Mouse (Mus musculus): ENCODE measurements around the gene Hsf2bp.

- TF ChIP-seq CTCF (IDR thresholded peaks at IDR 0.05; ENCODE audit: low read depth) (no peak), EP300 (IDR thresholded peaks at IDR 0.05; ENCODE audit: low read depth) (no peak)
Measured at GRCm38 (mm10) chr17:32040263-32040662, 4.1 kb upstream of the Hsf2bp start.

Data from liver, embryonic 14.5 days (tissue).